Mouse (Mus musculus) C2C12 (cell line): ENCODE measurements around the gene Acot1.

Experiments
- CTCF ChIP-seq: IDR thresholded peaks from one replicate; pipeline ENCODE4 v1.5.1; 2011; ENCODE audit not compliant: control insufficient read depth, insufficient read depth, insufficient read length
- FOSL1 ChIP-seq: IDR thresholded peaks from one replicate; pipeline ENCODE4 v1.8.0; 2011; ENCODE audit warnings: mild to moderate bottlenecking, low read length; ENCODE audit not compliant: poor library complexity, insufficient read depth, severe bottlenecking
- MAX ChIP-seq: IDR thresholded peaks from one replicate; pipeline ENCODE4 v1.6.1; 2011; ENCODE audit warnings: mild to moderate bottlenecking, control low read depth
- USF1 ChIP-seq: IDR thresholded peaks from one replicate; pipeline ENCODE4 v1.6.1; 2011; ENCODE audit warnings: low read depth, mild to moderate bottlenecking, control low read depth, moderate library complexity

DNA sequence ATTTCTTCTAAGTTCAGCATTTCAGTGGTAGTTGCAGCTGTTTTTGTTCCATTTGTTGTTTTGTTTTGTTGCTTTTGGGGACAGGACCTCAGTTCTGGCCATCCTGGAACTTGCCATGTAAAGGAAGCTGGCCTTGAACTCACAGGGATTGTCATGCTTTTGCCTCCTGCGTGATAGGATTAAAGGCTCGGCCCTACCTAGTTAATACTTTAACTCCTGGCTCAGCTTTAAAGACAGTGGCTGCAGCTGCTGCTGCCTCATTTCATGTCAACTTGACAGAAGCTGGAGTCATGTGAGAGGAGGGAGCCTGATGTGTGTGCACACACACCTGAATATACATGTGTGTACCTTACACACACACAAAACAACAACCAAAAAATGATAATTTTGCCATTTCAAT is 34.8 kb downstream of the Acot1 start:
- TF ChIP-seq CTCF = no peak
- no peak for TF ChIP-seq MAX
- TF ChIP-seq FOSL1 = no peak
- no peak for TF ChIP-seq USF1
